Mouse (Mus musculus): ENCODE results near the gene Auts2. TPM values are rescaled to one million over a fixed set of nuclear protein-coding genes. Genes with fewer than 3 reads are reported as not detected.

The Auts2 gene
- polyA plus RNA-seq, 1 experiment from 2014 or later: 27.3 TPM

- ATAC-seq (ENCODE audit: insufficient read depth) (no peak), DNase-seq (peak; percentile 69)
- 47% methylated on average over 7 of the region's 7 CpGs for WGBS
- Histone ChIP-seq H3K4me1 (ENCODE audit: insufficient read depth) (peaks cover 27% of the 10 kb centered on the region), H3K27ac (ENCODE audit: low read depth) (peak overlapping the region; percentile 33; the same call in 1 of the 2 replicates), H3K4me3 (ENCODE audit: low read depth, low read length) (no peak overlapping the region), H3K27me3 (ENCODE audit: insufficient read depth, low read length) (no peaks in the 10 kb centered on the region), H3K9me3 (ENCODE audit: low read depth, low read length) (no peaks in the 10 kb centered on the region), H3K4me2 (no peak overlapping the region), H3K9ac (no peak overlapping the region), H3K36me3 (ENCODE audit: insufficient read depth) (no peaks in the 10 kb centered on the region)
- no peak for TF ChIP-seq CTCF (IDR thresholded peaks at IDR 0.05; ENCODE audit: low read depth)
These were observed 53.3 kb downstream of the Auts2 start for GRCm38 (mm10) chr5:132489736-132490313.

GRCm38 (mm10) chr5:132486831-132487230, 56.3 kb downstream of the Auts2 start:
- H3K4me1 ChIP-seq (ENCODE audit: insufficient read depth): peaks cover 27% of the 10 kb centered on the region

GRCm38 (mm10) chr5:132485994-132486393, 57.1 kb downstream of the Auts2 start:
- H3K9me3 ChIP-seq (ENCODE audit: low read depth, low read length): no peaks in the 10 kb centered on the region
- no peak overlapping the region for H3K4me2 ChIP-seq
- no peaks in the 10 kb centered on the region for H3K36me3 ChIP-seq (ENCODE audit: insufficient read depth)
- TF ChIP-seq CTCF (IDR thresholded peaks at IDR 0.05; ENCODE audit: low read depth): no peak
- no peaks in the 10 kb centered on the region for H3K27me3 ChIP-seq (ENCODE audit: insufficient read depth, low read length)
- ATAC-seq (ENCODE audit: insufficient read depth) (no peak), DNase-seq (no peak)
- H3K27ac ChIP-seq (ENCODE audit: low read depth): no peak overlapping the region
- no peak overlapping the region for H3K9ac ChIP-seq
- 84% methylated on average over 6 of the region's 6 CpGs for WGBS
- peaks cover 23% of the 10 kb centered on the region for H3K4me1 ChIP-seq (ENCODE audit: insufficient read depth)
- H3K4me3 ChIP-seq (ENCODE audit: low read depth, low read length): no peak overlapping the region

More at GRCm38 (mm10) chr5:132486831-132487230, 56.3 kb downstream of the Auts2 start:
- no peak overlapping the region for H3K9ac ChIP-seq
- 57% methylated on average over 7 of the region's 7 CpGs for WGBS
- H3K27me3 ChIP-seq (ENCODE audit: insufficient read depth, low read length): no peaks in the 10 kb centered on the region
- no peak for TF ChIP-seq CTCF (IDR thresholded peaks at IDR 0.05; ENCODE audit: low read depth)
- H3K27ac ChIP-seq (ENCODE audit: low read depth): no peak overlapping the region
- no peaks in the 10 kb centered on the region for H3K36me3 ChIP-seq (ENCODE audit: insufficient read depth)
- no peaks in the 10 kb centered on the region for H3K9me3 ChIP-seq (ENCODE audit: low read depth, low read length)
- DNase-seq (no peak), ATAC-seq (ENCODE audit: insufficient read depth) (no peak)
- H3K4me3 ChIP-seq (ENCODE audit: low read depth, low read length): no peak overlapping the region
- H3K4me2 ChIP-seq: no peak overlapping the region

DNA sequence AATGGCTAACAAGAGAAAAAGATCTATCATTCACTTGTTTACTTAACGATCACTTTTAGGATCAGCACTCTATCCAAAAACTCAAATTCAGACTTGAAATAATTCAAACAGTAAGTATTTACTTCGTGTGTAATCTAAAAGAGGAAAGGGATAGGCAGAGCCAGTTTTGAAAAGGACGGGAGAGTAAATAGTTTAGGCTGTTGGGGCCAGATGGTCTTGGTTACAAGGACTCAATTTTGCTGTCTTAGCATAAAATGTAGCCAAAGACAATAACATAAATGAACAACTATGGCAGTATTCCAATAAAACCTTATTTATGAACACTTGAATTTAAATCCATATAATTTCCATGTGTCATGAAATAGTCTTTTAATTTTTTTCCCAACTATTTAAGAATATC, 57.7 kb downstream of the Auts2 start:
- no peak for TF ChIP-seq CTCF (IDR thresholded peaks at IDR 0.05; ENCODE audit: low read depth)
- no peak overlapping the region for H3K27ac ChIP-seq (ENCODE audit: low read depth)
- H3K36me3 ChIP-seq (ENCODE audit: insufficient read depth): no peaks in the 10 kb centered on the region
- 37% methylated on average over 3 of the region's 3 CpGs for WGBS
- H3K9me3 ChIP-seq (ENCODE audit: low read depth, low read length): no peaks in the 10 kb centered on the region
- H3K4me2 ChIP-seq: no peak overlapping the region
- H3K9ac ChIP-seq: no peak overlapping the region
- no peak overlapping the region for H3K4me3 ChIP-seq (ENCODE audit: low read depth, low read length)
- H3K4me1 ChIP-seq (ENCODE audit: insufficient read depth): peaks cover 17% of the 10 kb centered on the region
- ATAC-seq (ENCODE audit: insufficient read depth) (peak; percentile 70; the same call in 1 of the 2 replicates), DNase-seq (peak; percentile 71)
- no peaks in the 10 kb centered on the region for H3K27me3 ChIP-seq (ENCODE audit: insufficient read depth, low read length)

GRCm38 (mm10) chr5:132481476-132481875, 61.7 kb downstream of the Auts2 start:
- Histone ChIP-seq H3K4me1 (ENCODE audit: insufficient read depth) (peaks cover 14% of the 10 kb centered on the region; the same call in 1 of the 2 replicates), H3K27me3 (ENCODE audit: insufficient read depth, low read length) (no peaks in the 10 kb centered on the region), H3K9ac (no peak overlapping the region), H3K4me2 (no peak overlapping the region), H3K4me3 (ENCODE audit: low read depth, low read length) (no peak overlapping the region), H3K27ac (ENCODE audit: low read depth) (no peak overlapping the region), H3K36me3 (ENCODE audit: insufficient read depth) (no peaks in the 10 kb centered on the region), H3K9me3 (ENCODE audit: low read depth, low read length) (no peaks in the 10 kb centered on the region)
- ATAC-seq (ENCODE audit: insufficient read depth): no peak
- no peak for DNase-seq
- TF ChIP-seq CTCF (IDR thresholded peaks at IDR 0.05; ENCODE audit: low read depth): no peak
- 66% methylated on average over 3 of the region's 3 CpGs for WGBS

DNA sequence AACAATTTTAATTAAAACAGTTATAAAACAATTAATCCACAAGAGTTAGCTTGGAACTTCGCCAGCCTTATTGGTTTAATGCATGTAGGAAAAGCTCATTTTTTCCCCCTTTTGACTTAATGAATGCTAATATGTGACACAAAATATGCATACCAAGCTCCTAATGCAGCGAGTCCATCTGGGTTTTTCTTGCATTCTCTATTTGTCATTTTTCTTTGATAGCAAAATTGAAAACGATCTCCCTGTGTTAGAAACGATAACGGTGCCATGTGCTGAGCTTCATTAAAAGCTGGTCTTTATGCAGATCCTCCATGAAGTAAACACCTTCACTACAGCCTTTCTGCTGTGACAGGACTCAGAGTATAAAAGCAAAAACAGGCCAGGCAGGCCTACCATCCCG, 62.7 kb downstream of the Auts2 start:
- no peak for TF ChIP-seq CTCF (IDR thresholded peaks at IDR 0.05; ENCODE audit: low read depth)
- H3K27ac ChIP-seq (ENCODE audit: low read depth): no peak overlapping the region
- peaks cover 14% of the 10 kb centered on the region; the same call in 1 of the 2 replicates for H3K4me1 ChIP-seq (ENCODE audit: insufficient read depth)
- no peak overlapping the region for H3K4me3 ChIP-seq (ENCODE audit: low read depth, low read length)
- DNase-seq: no peak
- H3K9ac ChIP-seq: no peak overlapping the region
- H3K27me3 ChIP-seq (ENCODE audit: insufficient read depth, low read length): no peaks in the 10 kb centered on the region
- no peak overlapping the region for H3K4me2 ChIP-seq
- H3K36me3 ChIP-seq (ENCODE audit: insufficient read depth): no peaks in the 10 kb centered on the region
- H3K9me3 ChIP-seq (ENCODE audit: low read depth, low read length): no peaks in the 10 kb centered on the region
- ATAC-seq (ENCODE audit: insufficient read depth): no peak
- 66% methylated on average over 6 of the region's 6 CpGs for WGBS

DNA sequence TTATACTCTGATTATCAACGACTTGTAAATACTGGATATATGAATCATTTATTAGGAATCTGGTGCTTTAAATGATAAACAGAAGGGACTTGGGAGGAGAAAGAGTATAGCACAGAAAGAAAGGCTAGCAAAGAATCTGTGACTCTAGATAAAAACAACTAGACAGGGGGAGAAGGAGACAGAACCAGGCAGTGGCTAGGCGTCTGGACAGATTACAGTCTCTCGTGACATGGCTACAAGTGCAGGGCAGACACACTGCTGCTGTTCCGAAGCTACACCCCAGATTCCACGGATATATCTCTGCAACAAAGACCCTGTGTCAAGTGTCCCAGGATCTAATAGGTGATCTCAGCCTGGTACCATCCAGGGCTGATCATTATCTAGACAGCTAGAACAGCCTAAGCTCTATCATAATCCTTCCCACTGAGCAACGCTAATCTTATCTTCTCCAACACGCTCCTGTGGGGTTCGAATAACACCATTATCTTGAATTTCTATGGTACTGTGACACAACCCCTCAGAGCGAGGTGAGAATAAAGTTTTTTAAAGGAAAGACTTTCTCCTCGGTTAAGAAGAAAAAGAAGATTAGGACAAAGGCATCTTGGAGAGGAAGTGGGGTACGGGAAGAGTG, 63.8 kb downstream of the Auts2 start:
- Histone ChIP-seq H3K9me3 (ENCODE audit: low read depth, low read length) (no peaks in the 10 kb centered on the region), H3K27ac (ENCODE audit: low read depth) (no peak overlapping the region), H3K4me2 (no peak overlapping the region), H3K36me3 (ENCODE audit: insufficient read depth) (no peaks in the 10 kb centered on the region), H3K27me3 (ENCODE audit: insufficient read depth, low read length) (no peaks in the 10 kb centered on the region), H3K9ac (no peak overlapping the region), H3K4me3 (ENCODE audit: low read depth, low read length) (no peak overlapping the region), H3K4me1 (ENCODE audit: insufficient read depth) (0 out of 2 replicates have a peak, but pooled peaks cover 7% of the 10 kb centered on the region)
- DNase-seq: no peak
- 23% methylated on average over 11 of the region's 11 CpGs for WGBS
- no peak for ATAC-seq (ENCODE audit: insufficient read depth)
- no peak for TF ChIP-seq CTCF (IDR thresholded peaks at IDR 0.05; ENCODE audit: low read depth)
